Mouse (Mus musculus) MEL (cell line): ENCODE measurements around the gene Npw. TPM values are rescaled to one million over a fixed set of nuclear protein-coding genes. Genes with fewer than 3 reads are reported as not detected.

Experiments used
- DNase-seq: peaks from one replicate; pipeline ENCODE4 v3.0.0; 2011; ENCODE audit warnings: low read depth, low spot score
- H3K27ac ChIP-seq: 2 replicates; pipeline ENCODE4 v1.5.1; 2012; ENCODE audit warnings: low read depth, mild to moderate bottlenecking, control low read depth, low read length, moderate library complexity; ENCODE audit not compliant: control insufficient read depth
- H3K27me3 ChIP-seq, 2 experiments: fragments of 150-350 bp in 1 of 2; sonication (generic) in 1 of 2; 2 replicates each; pipeline ENCODE4 v1.6.1; 2012; ENCODE audit warnings: low read length in 2 of 2, mild to moderate bottlenecking in 2 of 2, improper control_type of control experiment in 1 of 2, moderate library complexity in 1 of 2; ENCODE audit not compliant: insufficient read depth in 2 of 2, control insufficient read depth in 1 of 2
- H3K36me3 ChIP-seq, 2 experiments: 2 replicates each; pipeline ENCODE4 v1.6.1; 2012 to 2014; ENCODE audit warnings: low read length in 2 of 2, improper control_type of control experiment in 1 of 2, inconsistent platforms in 1 of 2, mild to moderate bottlenecking in 1 of 2; ENCODE audit not compliant: insufficient read depth in 2 of 2, control insufficient read depth in 1 of 2
- H3K4me1 ChIP-seq, 2 experiments: fragments of 150-350 bp in 1 of 2; sonication (generic) in 1 of 2; 2 replicates each; pipeline ENCODE4 v1.6.1; 2012; ENCODE audit warnings: low read length in 2 of 2, improper control_type of control experiment in 1 of 2, mild to moderate bottlenecking in 1 of 2; ENCODE audit not compliant: insufficient read depth in 2 of 2, control insufficient read depth in 1 of 2
- H3K4me3 ChIP-seq, 2 experiments: fragments of 150-350 bp in 1 of 2; sonication (generic) in 1 of 2; 2 replicates each; pipeline ENCODE4 v1.5.1; 2012; ENCODE audit warnings: low read depth in 2 of 2, low read length in 2 of 2, mild to moderate bottlenecking in 2 of 2, moderate library complexity in 2 of 2, control low read depth in 1 of 2, improper control_type of control experiment in 1 of 2; ENCODE audit not compliant: control insufficient read depth in 1 of 2, insufficient read depth in 1 of 2
- H3K79me2 ChIP-seq: 2 replicates; pipeline ENCODE4 v1.6.1; 2012; ENCODE audit warnings: mild to moderate bottlenecking, low read length, moderate library complexity; ENCODE audit not compliant: control insufficient read depth, poor library complexity, insufficient read depth
- H3K9ac ChIP-seq: 2 replicates; pipeline ENCODE4 v1.6.1; 2012; ENCODE audit warnings: low read depth, mild to moderate bottlenecking, control low read depth, low read length, moderate library complexity; ENCODE audit not compliant: control insufficient read depth, poor library complexity, severe bottlenecking
- H3K9me3 ChIP-seq: fragments of 150-350 bp; sonication (generic); replicated peaks from 2 replicates; pipeline ENCODE4 v1.6.1; 2012; ENCODE audit warnings: mild to moderate bottlenecking, low read length, improper control_type of control experiment, moderate library complexity; ENCODE audit not compliant: insufficient read depth
- BHLHE40 ChIP-seq: IDR thresholded peaks from 2 replicates; pipeline ENCODE4 v1.6.1; 2012; ENCODE audit warnings: low read depth, mild to moderate bottlenecking, inconsistent platforms, low read length, improper control_type of control experiment, borderline replicate concordance
- CHD2 ChIP-seq: IDR thresholded peaks from 2 replicates; pipeline ENCODE4 v1.6.1; 2011; ENCODE audit warnings: low read length, improper control_type of control experiment
- CTCF ChIP-seq, 3 experiments: IDR thresholded peaks in 2 of 3; conservative IDR thresholded peaks in 1 of 3; 2 replicates each; pipeline ENCODE4 v1.5.1; 2011 to 2012; ENCODE audit warnings: low read length in 3 of 3, low read depth in 2 of 3, mild to moderate bottlenecking in 2 of 3, improper control_type of control experiment in 1 of 3, inconsistent platforms in 1 of 3, mixed read lengths in 1 of 3, moderate library complexity in 1 of 3; ENCODE audit not compliant: control insufficient read depth in 1 of 3, insufficient read depth in 1 of 3, poor library complexity in 1 of 3, severe bottlenecking in 1 of 3
- GABPA ChIP-seq: IDR thresholded peaks from 2 replicates; pipeline ENCODE4 v1.6.1; 2012; ENCODE audit warnings: low read depth, mild to moderate bottlenecking, inconsistent platforms, low read length, improper control_type of control experiment, moderate library complexity
- MAX ChIP-seq: IDR thresholded peaks from 2 replicates; pipeline ENCODE4 v1.6.1; 2011; ENCODE audit warnings: low read length, improper control_type of control experiment
- MAZ ChIP-seq: IDR thresholded peaks from 2 replicates; pipeline ENCODE4 v1.6.1; 2012; ENCODE audit warnings: low read depth, mild to moderate bottlenecking, inconsistent platforms, low read length, improper control_type of control experiment
- MXI1 ChIP-seq: IDR thresholded peaks from 2 replicates; pipeline ENCODE4 v1.6.1; 2011; ENCODE audit warnings: mild to moderate bottlenecking, low read depth, low read length, improper control_type of control experiment
- MYC ChIP-seq: IDR thresholded peaks from 2 replicates; pipeline ENCODE4 v1.6.1; 2011; ENCODE audit warnings: low read depth, mild to moderate bottlenecking, low read length, improper control_type of control experiment, moderate library complexity
- POLR2AphosphoS5 ChIP-seq: IDR thresholded peaks from 2 replicates; pipeline ENCODE4 v1.6.1; 2012; ENCODE audit warnings: low read depth, borderline replicate concordance, mild to moderate bottlenecking, inconsistent platforms, low read length, moderate library complexity, mixed read lengths
- RCOR1 ChIP-seq: IDR thresholded peaks from 2 replicates; pipeline ENCODE4 v1.6.1; 2012; ENCODE audit warnings: low read depth, mild to moderate bottlenecking, inconsistent platforms, low read length, improper control_type of control experiment
- SIN3A ChIP-seq: IDR thresholded peaks from 2 replicates; pipeline ENCODE4 v1.6.1; 2012; ENCODE audit warnings: low read length, improper control_type of control experiment, inconsistent platforms
- SMC3 ChIP-seq: IDR thresholded peaks from 2 replicates; pipeline ENCODE4 v1.6.1; 2011; ENCODE audit warnings: low read depth, low read length, improper control_type of control experiment
- TAL1 ChIP-seq: IDR thresholded peaks from 2 replicates; pipeline ENCODE4 v1.6.1; 2012; ENCODE audit warnings: mild to moderate bottlenecking, inconsistent platforms, low read length, moderate library complexity, mixed read lengths
- TCF12 ChIP-seq: IDR thresholded peaks from 2 replicates; pipeline ENCODE4 v1.6.1; 2014; ENCODE audit warnings: low read depth, mild to moderate bottlenecking, inconsistent platforms, low read length, improper control_type of control experiment, moderate library complexity
- USF1 ChIP-seq: IDR thresholded peaks from 2 replicates; pipeline ENCODE4 v1.6.1; 2014; ENCODE audit warnings: low read depth, mild to moderate bottlenecking, inconsistent platforms, low read length, improper control_type of control experiment, moderate library complexity
- ZKSCAN1 ChIP-seq: IDR thresholded peaks from 2 replicates; pipeline ENCODE4 v1.6.1; 2012; ENCODE audit warnings: low read depth, mild to moderate bottlenecking, inconsistent platforms, low read length, improper control_type of control experiment, moderate library complexity
- ZNF384 ChIP-seq: IDR thresholded peaks from 2 replicates; pipeline ENCODE4 v1.6.1; 2012; ENCODE audit warnings: low read depth, mild to moderate bottlenecking, inconsistent platforms, low read length, improper control_type of control experiment
- polyA plus RNA-seq, 2 experiments: library from polyadenylated mRNA; stranded (reverse) in 1 of 2; unstranded in 1 of 2; fragments of >175 nt in 1 of 2; fragments of >200 nt in 1 of 2; gene quantifications; 2 replicates each; pipeline versions ENCODE4 v1.2.1 to v1.2.4; 2012; ENCODE audit warnings: low replicate concordance in 2 of 2, low read depth in 1 of 2; ENCODE audit not compliant: insufficient read length in 2 of 2, insufficient read depth in 1 of 2, missing spikeins in 1 of 2
- total RNA-seq: library from RNA; depleted of rRNA; stranded (reverse); fragments of 300-350 nt; gene quantifications from 2 replicates; pipeline ENCODE4 v1.2.3, GENCODE M21; 2012

Gene Npw
- total and polyA plus RNA-seq, 3 experiments: not detected

DNA sequence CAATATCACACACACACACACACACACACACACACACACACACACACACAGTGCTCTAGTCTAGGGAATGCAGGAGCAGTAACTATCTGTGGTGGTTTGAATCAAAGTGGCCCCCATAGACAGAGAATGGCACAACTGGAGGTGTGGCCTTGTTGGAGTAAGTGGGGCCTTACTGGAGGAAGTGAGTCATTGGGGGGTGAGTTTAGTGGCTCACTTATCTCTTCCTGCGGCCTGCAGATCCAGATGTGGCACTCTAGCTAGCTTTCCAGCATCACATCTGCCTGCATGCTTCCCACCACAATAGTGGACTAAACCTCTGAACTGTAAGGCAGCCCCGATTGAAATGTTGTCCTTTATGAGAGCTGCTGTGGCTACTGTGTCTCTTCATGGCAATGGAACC lies 47.5 kb downstream of the Npw start:
- Histone ChIP-seq H3K36me3 (peaks cover 0 to 3% of the 10 kb centered on the region in 2 experiments), H3K9me3 (no peaks in the 10 kb centered on the region), H3K79me2 (no peaks in the 10 kb centered on the region), H3K4me3 (no peak overlapping the region), H3K27ac (no peak overlapping the region), H3K27me3 (no peaks in the 10 kb centered on the region), H3K4me1 (peaks cover 3 to 6% of the 10 kb centered on the region in 2 experiments; a peak in 3 of 4 replicates), H3K9ac (no peak overlapping the region)
- DNase-seq: peak; percentile 59
- TF ChIP-seq ZKSCAN1: no peak
- TF ChIP-seq TAL1: peak; percentile 24; the same call in 1 of the 2 replicates
- no peak for TF ChIP-seq MAX
- no peak for TF ChIP-seq CTCF (IDR thresholded peaks at IDR 0.05 in 2 of 3, conservative IDR thresholded peaks at IDR 0.05 in 1 of 3; ENCODE audit: control insufficient read depth in 1 of 3, insufficient read depth in 1 of 3, low read depth in 2 of 3, low read length in 3 of 3, poor library complexity in 1 of 3, severe bottlenecking in 1 of 3)
- TF ChIP-seq GABPA: no peak
- no peak for TF ChIP-seq MAZ
- no peak for TF ChIP-seq MXI1
- no peak for TF ChIP-seq USF1

DNA sequence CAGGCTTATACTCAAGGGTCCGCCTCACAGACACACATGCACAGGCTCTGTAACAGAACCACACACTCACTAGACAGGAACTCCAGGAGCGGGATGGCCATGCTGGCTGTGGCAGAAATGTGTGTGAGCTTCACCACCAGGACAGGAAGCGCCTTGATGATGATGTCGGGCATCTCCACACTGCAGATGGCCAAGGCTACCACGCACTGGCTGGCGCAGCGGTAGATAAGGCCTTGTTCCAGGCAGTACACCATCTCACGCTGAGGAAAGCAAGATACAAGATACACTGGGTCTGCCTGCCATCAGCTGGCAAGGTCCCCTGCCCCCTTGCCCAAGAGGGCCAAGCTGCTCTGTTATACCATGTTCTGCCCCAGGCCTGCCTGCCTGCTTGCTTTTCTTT lies 49.4 kb downstream of the Npw start:
- Histone ChIP-seq H3K27me3 (no peaks in the 10 kb centered on the region), H3K36me3 (peaks cover 0 to 3% of the 10 kb centered on the region in 2 experiments), H3K9me3 (no peaks in the 10 kb centered on the region), H3K4me1 (peaks cover 3 to 6% of the 10 kb centered on the region in 2 experiments; a peak in 3 of 4 replicates), H3K9ac (no peak overlapping the region), H3K27ac (no peak overlapping the region), H3K79me2 (no peaks in the 10 kb centered on the region), H3K4me3 (no peak overlapping the region)
- DNase-seq: no peak
- TF ChIP-seq SMC3 (no peak), MYC (no peak), TCF12 (no peak)

- no peak overlapping the region for H3K27ac ChIP-seq
- no peak overlapping the region for H3K9ac ChIP-seq
Observed at GRCm38 (mm10) chr17:24608370-24608769, 49.9 kb downstream of the Npw start.

More at GRCm38 (mm10) chr17:24608370-24608769, 49.9 kb downstream of the Npw start:
- H3K4me1 ChIP-seq: peaks cover 3 to 6% of the 10 kb centered on the region in 2 experiments; a peak in 3 of 4 replicates
- H3K27me3 ChIP-seq: no peaks in the 10 kb centered on the region
- peaks cover 0 to 3% of the 10 kb centered on the region in 2 experiments; a peak in 3 of 4 replicates for H3K36me3 ChIP-seq
- no peak for DNase-seq
- no peaks in the 10 kb centered on the region for H3K9me3 ChIP-seq
- H3K79me2 ChIP-seq: no peaks in the 10 kb centered on the region
- TF ChIP-seq POLR2AphosphoS5 (no peak), ZNF384 (no peak), TCF12 (no peak), BHLHE40 (no peak), MXI1 (no peak), SIN3A (no peak), MYC (no peak), CHD2 (no peak), RCOR1 (no peak), GABPA (no peak)
- TF ChIP-seq, all 39 proteins: peak for 0
- H3K4me3 ChIP-seq: no peak overlapping the region
